Mouse (Mus musculus): ENCODE measurements around the gene D630023F18Rik. TPM values are rescaled to one million over a fixed set of nuclear protein-coding genes. Genes with fewer than 3 reads are reported as not detected.

D630023F18Rik gene
- polyA plus RNA-seq (2014; fragmentation: Illumina TruSeq; extraction: RNeasy Lipid Tissue Mini Kit (QIAGEN cat#74804)) = 7.6 TPM

DNA sequence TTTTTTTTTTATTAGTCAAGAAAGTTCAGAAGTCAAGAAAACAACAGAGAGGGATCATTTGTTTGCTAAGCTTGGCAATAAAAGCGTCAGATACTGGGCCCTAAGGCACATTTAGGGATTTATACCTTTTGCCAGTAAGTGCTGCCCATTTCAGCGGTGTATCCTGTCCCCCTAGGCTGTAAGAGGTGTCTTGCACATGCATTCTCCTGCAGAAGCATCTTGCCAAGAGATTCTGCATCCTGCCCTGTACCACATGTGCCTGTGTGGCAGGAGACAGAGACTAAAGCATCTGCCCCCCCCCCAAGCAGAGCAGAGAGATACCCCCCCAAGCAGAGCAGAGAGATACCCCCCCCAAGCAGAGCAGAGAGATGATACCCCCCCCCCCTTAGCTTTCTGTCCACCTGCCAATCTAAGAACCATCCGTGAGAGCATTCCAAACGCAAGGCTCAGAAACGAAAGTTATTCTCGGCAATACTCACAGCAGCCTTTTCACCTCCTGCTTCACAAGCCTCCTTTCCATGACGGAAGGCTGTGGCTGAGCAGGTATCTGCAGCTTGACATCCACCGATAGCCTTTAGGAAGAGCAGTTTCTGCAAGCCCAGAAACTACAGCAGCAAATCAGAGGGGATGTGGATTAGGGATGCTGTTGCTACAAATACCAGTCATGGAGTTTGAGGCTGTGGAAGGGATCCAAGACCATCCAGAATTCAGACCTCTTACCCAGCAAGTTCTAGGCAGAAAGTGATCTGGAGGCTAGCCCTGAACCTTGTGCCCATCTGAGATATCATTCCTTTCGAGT, at the start of gene D630023F18Rik:
TSS of gene D630023F18Rik (minus strand) at position 641 of the 799 bp plus-strand sequence.

DNA sequence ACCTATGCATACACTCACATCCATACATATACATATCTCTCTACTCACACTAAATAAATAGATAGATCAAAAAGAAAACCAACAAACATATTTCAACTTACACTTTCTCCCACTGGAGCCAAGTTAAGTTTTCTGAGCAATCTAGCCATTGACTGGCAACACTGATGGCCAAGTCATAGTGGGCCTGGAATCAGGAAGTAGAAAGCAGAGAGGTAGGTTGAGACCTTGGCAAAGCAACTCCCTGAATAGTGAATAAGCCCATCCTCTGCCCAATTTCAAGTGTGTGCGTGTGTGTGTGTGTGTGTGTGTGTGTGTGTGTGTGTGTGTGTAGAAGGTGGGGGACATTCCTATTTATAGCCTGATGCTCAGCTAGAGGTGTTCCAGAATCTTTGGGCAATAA, 3.6 kb downstream of the D630023F18Rik start, which contains the start of gene Gm28845:
TSS of gene Gm28845 (minus strand) at position 121 of the 400 bp plus-strand sequence.

DNA sequence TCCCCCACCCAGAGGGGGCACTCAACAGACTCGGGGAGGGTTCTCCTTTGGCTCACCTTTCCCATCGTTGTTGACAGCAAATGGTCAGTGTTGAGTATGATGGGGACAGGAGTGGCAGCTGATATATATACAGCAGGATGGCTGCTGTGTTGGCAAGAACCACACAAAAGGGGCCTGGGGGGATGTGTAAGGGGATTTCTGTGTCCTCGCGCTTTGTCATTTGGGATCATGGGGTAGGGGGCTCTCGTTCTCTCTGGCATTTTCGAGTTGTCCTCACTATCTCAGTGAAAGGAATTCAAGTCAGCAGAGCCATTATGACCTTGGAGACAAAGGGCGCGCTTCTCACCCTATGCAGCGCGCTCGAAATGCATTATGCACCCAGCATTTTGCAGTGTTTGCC, 19.7 kb downstream of the D630023F18Rik start, which contains the start of gene Cryga:
TSS of gene Cryga (minus strand) at position 101 of the 400 bp plus-strand sequence.

DNA sequence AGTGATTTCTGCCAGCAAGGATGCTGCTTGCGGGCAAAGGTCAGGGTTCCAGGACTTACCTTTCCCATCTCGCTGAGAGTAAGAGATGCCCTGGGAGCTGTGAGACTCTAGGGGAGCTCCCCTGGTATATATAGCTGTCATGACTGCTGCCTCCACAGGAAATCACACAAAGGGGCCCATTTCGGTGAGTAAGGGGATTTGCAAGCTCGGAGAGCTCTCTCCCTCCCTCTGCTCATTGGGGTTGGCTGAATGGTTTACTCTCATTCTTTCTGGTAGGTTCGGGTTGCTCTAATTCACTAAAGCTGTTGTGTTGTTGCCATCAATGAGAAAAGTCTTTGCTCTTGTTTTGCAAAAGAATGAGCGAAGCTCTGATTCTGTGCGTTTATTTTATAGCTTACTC, 40.8 kb downstream of the D630023F18Rik start, which contains the start of gene Crygb:
TSS of gene Crygb (minus strand) at position 101 of the 400 bp plus-strand sequence.

DNA sequence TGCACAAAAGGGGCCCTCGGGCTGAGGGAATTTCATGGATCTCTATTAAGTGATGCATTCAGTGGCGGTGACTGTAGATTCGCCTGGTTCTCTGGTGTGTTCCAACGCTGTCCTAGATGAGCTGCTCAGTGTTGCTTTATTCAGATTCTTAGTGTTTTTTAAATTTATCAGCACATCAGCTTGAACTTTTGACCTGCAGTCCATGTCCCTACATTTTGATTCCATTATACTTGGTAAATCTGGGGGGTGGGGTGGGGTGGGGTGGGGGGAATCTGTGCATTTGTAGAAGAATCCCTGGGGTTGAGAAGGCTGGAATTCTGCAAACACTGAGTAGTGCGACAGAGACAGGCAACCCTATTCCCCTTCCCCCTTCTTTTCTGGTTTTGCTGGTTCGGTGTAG, 49.4 kb downstream of the D630023F18Rik start, which contains the start of gene Crygc:
TSS of gene Crygc (minus strand) at position 101 of the 400 bp plus-strand sequence.

DNA sequence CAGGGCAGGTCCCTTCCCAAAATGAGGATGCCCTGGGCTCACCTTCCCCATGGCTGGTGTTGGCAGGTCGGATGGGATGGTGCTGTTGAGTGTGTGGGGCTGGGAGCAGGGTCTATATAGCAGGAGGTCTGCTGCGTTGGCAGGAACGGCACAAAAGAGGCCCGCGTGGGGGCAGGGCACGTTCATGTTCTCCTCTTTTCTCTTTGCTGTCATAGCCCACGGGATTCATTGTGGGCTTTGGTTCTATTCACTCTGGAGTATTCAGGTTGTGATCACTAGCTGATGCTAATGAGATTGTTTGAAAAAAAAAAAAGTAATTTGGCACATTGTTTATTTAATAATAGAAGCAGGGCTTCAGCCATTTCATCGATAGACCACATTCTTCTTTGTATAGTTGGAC, 59.7 kb downstream of the D630023F18Rik start, which contains the start of gene Crygd:
TSS of gene Crygd (minus strand) at position 101 of the 400 bp plus-strand sequence.

Other genes with a start within 250 kb of the D630023F18Rik start
- 6.0 TPM for gene Plekhm3, start 166.4 kb downstream of the D630023F18Rik start, polyA plus RNA-seq (2014; fragmentation: Illumina TruSeq; extraction: RNeasy Lipid Tissue Mini Kit (QIAGEN cat#74804))
- gene Akr1cl, start 90.5 kb downstream of the D630023F18Rik start, polyA plus RNA-seq (2014; fragmentation: Illumina TruSeq; extraction: RNeasy Lipid Tissue Mini Kit (QIAGEN cat#74804)) = 3,153 TPM
- gene Cryge, start 72.1 kb downstream of the D630023F18Rik start, polyA plus RNA-seq (2014; fragmentation: Illumina TruSeq; extraction: RNeasy Lipid Tissue Mini Kit (QIAGEN cat#74804)) = not detected
- not detected for gene Crygd, start 59.8 kb downstream of the D630023F18Rik start, polyA plus RNA-seq (2014; fragmentation: Illumina TruSeq; extraction: RNeasy Lipid Tissue Mini Kit (QIAGEN cat#74804))
- not detected for gene Crygc, start 49.5 kb downstream of the D630023F18Rik start, polyA plus RNA-seq (2014; fragmentation: Illumina TruSeq; extraction: RNeasy Lipid Tissue Mini Kit (QIAGEN cat#74804))
- gene Crygb, start 40.9 kb downstream of the D630023F18Rik start, polyA plus RNA-seq (2014; fragmentation: Illumina TruSeq; extraction: RNeasy Lipid Tissue Mini Kit (QIAGEN cat#74804)) = 1.2 TPM
- not detected for gene Cryga, start 19.8 kb downstream of the D630023F18Rik start, polyA plus RNA-seq (2014; fragmentation: Illumina TruSeq; extraction: RNeasy Lipid Tissue Mini Kit (QIAGEN cat#74804))
- gene Gm28845, start 3.7 kb downstream of the D630023F18Rik start, polyA plus RNA-seq (2014; fragmentation: Illumina TruSeq; extraction: RNeasy Lipid Tissue Mini Kit (QIAGEN cat#74804)) = not detected
- gene Idh1, start 63.3 kb upstream of the D630023F18Rik start, polyA plus RNA-seq (2014; fragmentation: Illumina TruSeq; extraction: RNeasy Lipid Tissue Mini Kit (QIAGEN cat#74804)) = 911 TPM
- gene Pikfyve, start 63.5 kb upstream of the D630023F18Rik start, polyA plus RNA-seq (2014; fragmentation: Illumina TruSeq; extraction: RNeasy Lipid Tissue Mini Kit (QIAGEN cat#74804)) = 23.3 TPM
- not detected for gene Pth2r, start 158.8 kb upstream of the D630023F18Rik start, polyA plus RNA-seq (2014; fragmentation: Illumina TruSeq; extraction: RNeasy Lipid Tissue Mini Kit (QIAGEN cat#74804))

Measured in ovary, adult 10 weeks (tissue).